Mouse (Mus musculus): Measurements from ENCODE around the gene Rogdi.

Rogdi gene
- long read RNA-seq, experiment 1, transcript Rogdi-207 (11 exons, 1,355 nt) = major isoform, 16 of 23 reads
- long read RNA-seq, experiment 1, partial matches to known transcripts = 3 of 23 reads
- long read RNA-seq, experiment 1, other reads (novel, unspliced or antisense) = 4 of 23 reads
- long read RNA-seq, experiment 2, transcript Rogdi-207 (11 exons, 1,355 nt) = major isoform, 27 of 30 reads
- long read RNA-seq, experiment 2, partial matches to known transcripts = 1 of 30 reads
- long read RNA-seq, experiment 2, other reads (novel, unspliced or antisense) = 2 of 30 reads

DNA sequence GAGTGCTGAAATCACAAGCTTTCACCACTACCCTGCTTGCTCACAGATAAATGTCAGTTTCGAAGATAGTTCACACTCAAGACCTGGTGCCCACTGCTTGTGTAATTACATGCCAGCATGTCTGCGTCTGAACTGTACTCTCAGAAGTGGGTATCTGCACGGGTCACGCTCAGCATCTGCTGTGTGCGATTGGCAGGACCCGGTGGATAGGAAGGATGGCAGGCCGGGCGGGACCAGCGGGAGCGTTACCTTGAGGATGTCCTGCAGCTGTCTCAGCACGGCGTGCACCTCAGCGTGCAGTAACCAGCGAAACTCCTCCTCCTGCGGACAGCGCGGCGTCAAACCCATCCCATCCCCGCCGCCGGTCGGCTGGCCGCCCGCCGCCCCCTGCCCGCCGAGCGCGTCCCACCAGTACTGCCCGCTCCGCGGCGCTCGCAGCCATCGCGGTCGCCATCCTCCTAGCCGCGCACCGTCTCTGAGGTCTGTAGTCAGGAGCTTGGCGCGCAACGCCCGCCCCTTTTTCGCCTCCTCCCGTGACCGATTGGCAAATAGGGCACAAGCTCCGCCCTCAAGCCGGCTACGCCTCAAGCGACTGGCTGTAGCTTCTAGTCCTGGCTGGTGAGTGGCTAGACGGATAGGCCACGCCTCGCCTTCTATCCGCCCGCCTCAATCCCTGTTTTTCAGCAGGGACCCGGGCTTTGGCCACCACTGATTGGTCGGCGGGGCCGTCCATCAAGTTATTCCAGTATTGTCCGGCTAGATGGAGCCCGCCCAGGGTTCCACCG lies at the start of gene Rogdi:
Rogdi (minus strand) TSS at position 500 of the 785 bp plus-strand sequence.
- intact Hi-C loops (cut with DNase I) = no loop called here

DNA sequence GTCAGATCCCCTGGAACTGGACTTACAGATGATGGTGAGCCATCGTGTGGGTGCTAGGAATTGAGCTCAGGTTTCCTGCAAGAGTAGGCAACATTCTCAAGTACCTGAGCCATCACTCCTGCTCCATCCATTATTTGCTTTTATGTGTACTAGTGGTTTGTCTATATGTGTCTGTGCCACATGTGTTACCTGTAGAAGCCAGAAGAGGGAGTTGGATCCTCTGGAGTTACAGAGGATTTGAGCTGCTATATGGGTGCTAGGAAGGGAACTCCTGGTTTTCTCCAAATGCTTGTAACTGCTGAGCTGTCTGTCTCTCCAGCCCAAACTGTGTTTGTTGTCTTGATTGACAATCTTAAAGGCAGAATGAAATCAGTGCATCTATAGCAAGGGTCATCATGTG lies 44.8 kb upstream of the Rogdi start:
- intact Hi-C loops (cut with DNase I) = no loop called here

DNA sequence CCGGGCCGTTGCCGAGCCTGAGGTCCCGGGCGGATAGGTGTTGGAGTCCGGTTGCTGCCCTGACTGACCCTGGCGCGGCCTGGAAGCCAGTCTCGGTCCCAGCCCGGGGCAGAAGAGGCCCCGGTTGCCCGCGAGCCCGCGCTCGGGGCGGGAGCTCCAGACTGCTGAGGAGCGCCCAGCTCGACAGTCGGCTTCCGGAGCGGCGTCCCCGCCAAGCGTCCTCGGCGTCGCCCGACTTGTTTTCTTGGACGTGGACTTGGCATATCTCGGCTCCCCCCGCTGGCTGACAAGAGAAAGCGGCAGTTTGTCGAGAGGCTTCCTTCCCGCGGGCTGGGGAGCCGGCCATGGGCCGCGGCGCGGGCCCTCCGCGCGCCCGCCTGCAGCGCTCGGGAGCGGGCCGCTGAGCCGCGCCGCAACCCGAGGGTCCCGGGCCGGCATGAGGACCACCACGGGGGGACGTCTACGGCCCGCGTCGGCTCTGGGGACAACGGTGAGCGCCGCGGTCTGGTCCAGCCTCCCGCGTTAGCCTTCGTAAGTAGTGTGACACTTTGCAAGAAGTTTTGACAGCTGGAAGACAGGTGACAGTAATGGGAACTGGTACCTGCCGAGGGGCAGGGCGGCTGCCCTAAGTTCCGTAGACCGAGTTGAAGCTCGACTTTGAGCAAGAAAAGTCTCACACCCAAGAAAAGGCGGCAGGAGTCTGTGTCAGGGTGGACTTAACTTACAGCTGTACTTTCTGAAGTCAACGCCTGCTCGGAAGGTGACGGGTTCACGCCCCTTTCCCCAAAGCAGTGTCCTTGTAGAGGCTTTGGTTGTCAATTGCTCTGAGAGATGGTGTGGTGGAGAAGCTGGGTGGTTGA lies 37.1 kb upstream of the Rogdi start:
- intact Hi-C loops (cut with DNase I) = no loop called here

DNA sequence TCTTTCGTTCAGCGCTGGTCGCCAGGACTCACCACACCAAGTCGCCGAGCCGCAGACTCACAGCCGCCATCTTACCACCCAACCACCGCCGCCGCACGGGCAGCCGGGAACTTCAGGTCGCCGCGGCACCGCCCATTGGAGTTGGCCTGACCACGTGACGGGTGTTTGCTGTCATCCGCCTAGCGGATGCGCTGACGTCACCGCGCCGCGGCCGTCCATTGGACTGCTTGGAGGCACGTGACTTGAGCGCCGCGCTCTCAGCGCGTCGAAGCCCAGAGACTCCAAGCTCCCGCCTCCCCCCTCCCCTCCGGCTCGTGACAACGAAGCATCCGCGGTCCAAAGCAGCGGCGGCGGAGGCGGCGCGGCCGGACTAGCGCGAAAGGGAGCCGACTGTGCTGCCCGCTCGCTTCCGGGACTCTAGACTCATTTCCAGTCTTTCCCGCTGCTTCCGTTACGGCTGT lies 36.5 kb upstream of the Rogdi start, which contains the start of the genes Glyr1 and Ubn1:
Glyr1 (minus strand) TSS at position 90 of the 461 bp plus-strand sequence.
Ubn1 (plus strand) TSS at position 284 of the 461 bp plus-strand sequence.
- intact Hi-C loops (cut with DNase I) = no loop called here

DNA sequence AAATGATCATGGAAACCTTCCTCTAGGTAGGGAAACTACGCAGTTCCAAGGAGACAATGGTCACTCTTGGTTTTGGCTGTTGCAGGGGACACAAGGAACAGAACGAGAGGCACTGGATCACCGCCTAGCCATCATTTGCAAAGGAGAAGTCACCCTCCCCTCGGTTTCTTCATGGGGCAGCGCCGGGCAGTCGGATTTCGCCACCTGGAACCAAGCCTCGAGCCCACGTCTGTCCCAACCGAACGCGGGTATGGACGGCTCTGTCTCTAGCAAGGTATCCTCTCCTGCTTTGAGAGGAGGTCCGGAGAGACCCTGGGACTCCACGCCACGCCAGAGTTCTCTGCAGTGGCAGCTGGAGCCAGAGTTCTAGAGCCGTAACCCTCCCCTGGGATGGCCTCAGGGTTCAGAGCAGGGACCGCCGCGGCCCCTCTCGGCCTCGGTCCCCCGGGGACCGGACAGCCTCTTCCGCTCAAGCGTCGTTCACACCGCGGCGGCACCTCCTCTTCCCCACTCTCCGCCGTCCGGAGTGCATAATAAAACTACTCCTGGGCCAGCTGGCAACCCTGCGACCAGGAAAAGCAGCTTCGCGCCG lies 35.9 kb upstream of the Rogdi start:
- intact Hi-C loops (cut with DNase I) = no loop called here

DNA sequence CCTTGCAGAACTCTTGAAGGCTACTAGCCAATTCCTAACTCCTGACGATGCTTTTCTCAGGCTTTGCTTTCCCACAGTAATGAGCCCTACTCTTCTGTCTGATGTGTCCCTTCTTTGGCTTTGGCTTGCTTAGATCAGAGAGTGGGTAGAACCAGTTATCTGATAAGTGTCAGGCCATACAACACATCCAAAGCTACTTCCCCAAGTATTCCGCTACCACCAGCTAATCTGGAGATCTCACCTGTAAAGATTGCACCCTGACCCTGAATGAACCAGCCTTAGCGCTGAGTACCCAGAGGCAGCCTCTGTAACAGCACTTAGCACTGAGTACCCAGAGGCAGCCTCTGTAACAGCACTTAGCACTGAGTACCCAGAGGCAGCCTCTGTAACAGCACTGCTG lies 32.0 kb upstream of the Rogdi start:
- intact Hi-C loops (cut with DNase I) = no loop called here

DNA sequence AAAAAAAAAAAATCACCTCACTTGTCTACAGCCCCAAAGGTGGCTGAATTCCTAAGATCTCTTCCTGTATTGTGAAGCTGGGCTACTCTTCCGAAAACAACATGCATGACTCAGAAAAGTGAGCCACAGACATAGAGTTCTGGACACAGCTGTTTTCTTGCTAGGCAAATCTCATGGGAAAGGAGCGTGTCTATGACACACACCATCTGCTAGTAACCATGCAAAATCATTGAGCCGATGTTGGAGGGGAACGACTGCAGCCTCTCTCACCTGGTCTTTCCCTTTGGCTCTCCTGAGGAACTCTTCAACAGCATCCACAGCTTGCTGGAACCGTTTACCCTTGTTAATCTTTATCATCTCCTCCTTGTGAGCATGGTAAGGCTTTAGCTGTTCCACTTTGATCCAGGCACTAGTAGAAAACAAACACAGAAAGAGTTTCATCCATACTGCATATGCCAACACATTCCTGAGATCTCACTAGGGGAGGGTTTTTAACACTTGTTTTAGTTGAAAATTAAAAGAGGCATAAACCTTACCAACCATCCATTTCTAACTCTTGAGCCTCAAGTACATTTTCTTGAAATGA lies 23.4 kb upstream of the Rogdi start:
- intact Hi-C loops (cut with DNase I) = no loop called here

DNA sequence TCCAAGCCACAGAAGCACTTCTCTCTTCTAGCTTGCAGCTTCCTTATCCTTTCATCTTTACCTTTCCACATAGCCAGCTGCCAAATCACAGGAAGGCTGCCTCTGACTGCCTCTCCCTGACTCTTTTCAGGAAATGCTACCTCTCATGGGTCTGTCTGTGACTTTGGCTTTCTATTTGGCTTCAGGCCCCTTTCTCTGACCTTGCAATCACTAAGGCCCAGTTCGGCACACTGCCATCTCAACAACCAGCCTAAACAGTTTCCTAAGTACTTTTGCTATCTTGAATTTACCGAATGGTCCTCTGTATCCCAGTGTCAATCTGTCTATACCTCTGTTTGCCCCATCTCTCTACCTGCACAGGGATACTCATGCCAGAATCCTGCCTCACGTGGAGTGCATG lies 22.2 kb upstream of the Rogdi start:
- intact Hi-C loops (cut with DNase I) = no loop called here

DNA sequence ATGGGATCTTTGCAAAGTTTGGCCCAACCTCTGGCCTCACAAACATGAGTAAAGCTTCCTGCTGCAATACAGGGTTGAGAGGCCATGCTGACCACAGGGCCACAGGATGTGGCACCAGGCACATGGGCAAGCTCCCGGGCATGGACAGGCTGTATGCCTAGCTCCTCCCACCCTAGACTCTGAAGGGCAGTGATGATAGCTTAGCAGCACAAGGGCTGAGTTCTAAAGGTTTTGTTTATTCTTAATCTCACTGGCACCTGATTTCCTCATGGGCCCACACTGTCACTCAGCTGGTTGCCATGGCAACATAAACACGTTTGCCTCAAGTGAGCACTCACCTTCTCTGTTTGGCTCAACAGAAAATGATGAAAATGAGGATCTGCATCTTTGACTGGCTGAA lies 16.5 kb upstream of the Rogdi start:
- intact Hi-C loops (cut with DNase I) = no loop called here

DNA sequence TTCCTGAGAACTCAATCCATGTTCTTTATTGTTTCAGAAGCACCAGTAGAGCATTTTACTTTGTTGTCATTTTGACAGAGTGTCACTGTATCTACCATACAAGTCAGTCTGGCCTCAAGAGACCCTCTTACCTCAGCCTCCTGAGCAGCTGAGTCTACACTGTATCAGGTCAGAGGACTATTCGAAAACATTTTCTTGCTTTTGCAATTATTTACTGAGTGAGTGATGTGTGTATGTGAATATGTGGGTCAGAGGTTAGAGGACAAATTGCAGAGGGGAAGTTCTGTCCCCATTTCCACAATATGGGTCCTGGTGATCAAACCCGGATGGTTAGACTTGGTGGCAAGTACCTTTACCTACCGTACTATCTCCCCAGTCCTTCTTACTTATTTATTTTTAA lies 10.7 kb upstream of the Rogdi start:
- intact Hi-C loops (cut with DNase I) = no loop called here

DNA sequence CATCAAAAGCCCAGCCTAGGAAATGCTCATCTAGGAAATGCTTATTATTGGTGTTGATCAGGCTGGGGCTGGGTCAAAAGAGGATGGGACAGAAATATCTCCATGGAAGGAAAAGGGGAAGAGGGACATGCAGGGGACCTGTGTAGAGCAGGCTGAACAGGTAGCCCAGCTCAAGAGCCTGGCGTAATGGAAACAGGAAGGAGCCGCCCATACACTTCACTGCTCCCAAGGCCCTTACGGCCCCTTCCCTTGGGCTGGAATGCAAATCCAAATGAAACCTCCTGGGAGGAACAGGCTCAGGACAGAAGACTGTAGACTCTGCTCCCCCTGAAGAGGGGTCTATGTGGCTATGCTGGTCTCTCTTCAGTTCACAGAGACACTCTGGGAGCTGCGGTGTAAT lies 1.2 kb upstream of the Rogdi start:
- intact Hi-C loops (cut with DNase I) = no loop called here

DNA sequence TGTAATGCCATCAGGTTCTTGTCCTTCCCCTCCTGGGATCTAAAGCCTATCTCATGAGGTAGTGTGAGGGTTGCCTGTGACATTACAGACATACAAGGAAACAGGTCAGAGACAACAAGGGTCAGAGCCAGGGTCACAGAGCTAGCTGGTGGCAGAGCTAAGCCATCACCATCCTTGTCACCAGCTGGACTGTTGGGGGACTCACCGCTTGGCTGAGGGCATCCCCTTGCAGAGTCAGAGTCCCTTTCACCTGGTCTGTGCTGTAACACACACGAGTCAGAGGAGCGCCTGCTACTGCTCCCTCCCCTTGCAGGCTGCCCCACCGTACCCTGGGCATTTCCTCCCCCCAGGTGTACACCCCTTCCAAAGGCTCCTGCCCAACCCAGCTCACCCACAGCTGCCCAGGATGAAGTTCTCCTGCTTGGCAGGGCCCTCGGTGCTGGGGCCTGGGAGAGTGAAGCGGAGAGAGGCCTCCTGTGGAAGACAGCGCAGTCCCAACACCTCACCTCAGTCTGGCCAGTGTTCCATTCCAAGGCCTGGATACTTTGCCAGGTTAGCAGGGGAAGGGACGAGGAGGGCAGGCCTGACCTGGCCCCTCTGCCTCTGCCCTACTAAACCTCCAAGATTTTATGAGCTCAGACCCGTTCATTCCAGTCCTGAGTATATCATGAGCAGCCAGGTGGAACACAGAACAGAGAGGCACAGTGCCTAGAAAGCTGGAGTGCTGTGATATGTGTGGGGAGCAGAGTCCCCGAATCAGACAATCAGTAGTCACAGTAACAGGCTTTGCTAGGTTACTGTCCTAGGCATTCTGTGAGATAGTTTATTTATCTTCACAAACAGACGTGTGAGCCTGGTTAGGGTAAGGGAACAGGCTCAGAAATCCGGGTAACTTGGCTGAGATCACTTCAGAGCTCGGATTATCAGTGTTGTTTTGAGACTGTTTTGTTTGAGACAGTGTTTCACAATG lies 1.0 kb downstream of the Rogdi start:
- intact Hi-C loops (cut with DNase I) = no loop called here

DNA sequence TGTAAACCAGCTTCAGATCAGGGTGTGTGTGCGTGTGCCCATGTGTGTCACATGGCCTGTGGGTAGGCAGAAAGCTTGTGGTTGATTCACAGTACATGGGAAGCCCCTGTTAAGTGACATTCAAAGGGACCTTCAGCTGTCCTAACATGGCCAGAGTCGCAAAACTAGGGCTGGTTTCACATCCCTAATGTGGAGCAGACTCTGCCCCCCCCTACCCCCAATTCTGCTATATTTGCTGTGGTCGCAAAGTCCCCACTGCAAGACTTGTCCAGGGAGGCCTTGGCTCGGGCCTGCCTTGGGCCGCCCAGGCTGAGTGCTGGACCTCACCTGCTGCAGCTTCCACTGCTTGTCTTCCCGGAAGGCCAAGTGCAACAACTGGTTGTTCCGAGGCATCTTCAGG lies 2.1 kb downstream of the Rogdi start:
- intact Hi-C loops (cut with DNase I) = no loop called here

DNA sequence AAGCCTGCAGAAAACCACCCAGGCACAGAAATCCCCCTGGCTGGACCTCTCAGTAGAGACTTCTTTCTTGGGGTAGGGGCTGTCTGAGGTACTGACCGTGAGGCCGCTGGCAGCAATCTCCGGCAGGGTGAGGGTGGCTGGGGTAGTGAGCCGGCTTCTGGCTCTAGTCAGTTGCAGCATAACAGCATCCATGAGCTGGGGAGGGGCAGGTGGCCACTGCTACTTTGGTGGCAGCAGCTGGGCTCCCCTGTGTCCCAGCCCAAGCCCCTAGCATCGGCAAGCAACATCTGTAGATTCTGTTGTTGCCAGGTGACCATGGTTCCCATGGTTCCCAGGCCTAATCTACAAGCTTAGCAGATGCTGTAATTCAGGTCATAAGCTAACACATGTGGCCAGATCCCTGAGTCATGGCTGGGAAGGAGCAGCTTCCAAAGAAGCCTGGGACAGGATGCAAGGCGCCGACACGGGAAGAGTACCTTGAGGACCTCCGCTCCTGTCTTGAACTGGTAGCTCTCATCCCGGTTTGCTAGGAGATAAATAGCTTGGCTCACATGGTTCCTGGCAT lies 2.9 kb downstream of the Rogdi start:
- intact Hi-C loops (cut with DNase I) = no loop called here

DNA sequence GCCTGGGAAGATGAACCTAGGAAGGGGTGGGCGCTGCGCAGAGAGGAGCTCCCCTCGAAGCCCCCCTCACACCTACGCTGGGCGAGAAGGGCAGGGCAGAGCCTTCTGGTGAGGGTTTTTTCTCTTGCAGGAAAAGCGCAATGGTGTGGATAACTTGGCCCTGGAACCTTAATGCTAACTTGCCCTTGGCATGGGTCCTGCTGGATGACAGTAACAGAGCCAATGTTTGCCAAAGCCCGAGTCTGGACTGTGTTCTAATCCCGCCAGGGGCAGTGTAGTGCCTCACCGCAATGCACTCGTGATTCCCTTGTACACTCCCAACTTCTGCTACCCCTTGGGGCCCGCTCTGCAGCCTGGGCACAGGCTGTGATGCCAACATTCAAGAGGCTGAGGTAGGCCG lies 5.3 kb downstream of the Rogdi start:
- intact Hi-C loops (cut with DNase I) = no loop called here

DNA sequence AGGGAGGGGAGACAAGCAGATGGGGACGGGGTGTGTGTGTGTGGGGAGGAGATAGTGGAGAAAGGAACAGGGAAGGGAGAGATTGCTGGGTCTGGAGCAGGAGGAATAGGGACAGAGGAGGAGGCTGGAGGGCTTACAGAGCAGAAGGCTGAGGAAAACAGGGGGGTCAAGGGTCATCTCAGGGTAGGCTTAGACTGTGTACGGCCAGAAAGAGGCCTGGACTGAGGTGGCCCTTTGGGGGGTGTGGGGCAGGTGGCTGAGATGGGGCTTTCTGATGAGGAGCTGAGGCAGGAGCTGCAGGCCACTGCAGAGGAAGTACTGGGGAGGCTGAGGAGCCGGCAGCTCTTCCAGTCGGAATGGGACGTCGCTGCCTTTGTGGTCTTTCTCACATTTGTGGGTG lies 5.9 kb downstream of the Rogdi start:
- intact Hi-C loops (cut with DNase I) = no loop called here

DNA sequence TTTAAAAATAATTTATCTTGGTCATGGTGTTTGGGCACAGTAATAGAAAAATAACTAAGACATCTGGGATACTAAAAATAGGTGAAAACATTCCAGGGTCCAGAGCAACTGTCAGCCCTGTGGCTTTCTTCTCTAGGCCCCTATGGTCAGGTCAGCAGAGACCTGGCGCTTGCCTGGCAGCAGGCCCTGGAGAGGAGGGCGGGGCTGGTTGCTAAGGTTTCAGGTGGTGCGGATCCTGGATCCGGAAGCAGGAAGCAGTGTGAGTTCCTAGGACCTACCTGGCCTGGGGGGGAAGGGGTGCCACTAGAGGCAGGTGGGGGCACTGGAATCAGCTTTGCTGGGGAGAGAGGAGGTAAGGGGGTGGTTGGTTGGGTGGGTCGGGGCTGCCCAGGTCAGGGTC lies 6.3 kb downstream of the Rogdi start, which contains the start of gene Smim22:
Smim22 (plus strand) TSS at position 222 of the 400 bp plus-strand sequence.
- intact Hi-C loops (cut with DNase I) = no loop called here

DNA sequence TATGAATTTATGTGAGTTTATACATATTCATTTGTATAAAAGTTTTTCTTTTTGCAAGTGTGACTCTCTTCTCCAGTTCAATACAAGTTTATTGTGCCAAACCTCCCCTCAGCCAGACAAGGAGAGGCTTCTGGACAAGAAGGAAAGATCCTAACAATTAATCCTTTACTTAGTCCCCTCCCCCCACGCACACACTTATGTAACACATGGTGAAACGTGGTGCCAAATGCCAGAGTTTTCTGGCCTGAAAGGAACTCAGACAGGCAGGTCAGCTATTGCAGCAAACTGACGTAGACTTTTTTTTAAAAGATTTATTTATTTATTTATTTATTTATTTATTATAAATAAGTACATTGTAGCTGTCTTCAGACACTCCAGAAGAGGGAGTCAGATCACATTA lies 12.7 kb downstream of the Rogdi start:
- intact Hi-C loops (cut with DNase I) = no loop called here

DNA sequence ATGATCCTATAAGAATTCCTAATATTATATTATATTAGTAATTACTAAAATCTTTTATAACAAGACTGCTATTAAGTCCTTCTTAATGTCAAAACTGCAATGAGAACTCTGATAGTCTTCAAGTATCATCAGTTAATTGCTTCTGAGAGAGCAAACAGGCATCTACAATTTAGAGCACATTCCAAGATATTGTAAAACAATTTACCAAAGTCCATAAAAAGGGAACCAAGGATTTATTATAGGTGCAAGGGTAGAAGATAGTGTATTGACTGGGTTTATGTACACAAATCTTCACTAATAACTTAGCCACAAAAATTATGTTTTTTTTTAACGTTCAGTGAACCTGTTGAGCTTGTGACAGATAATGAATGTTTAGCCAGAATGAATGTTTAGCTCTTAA lies 14.4 kb downstream of the Rogdi start:
- intact Hi-C loops (cut with DNase I) = no loop called here

All from adrenal gland (tissue).